Mouse (Mus musculus) spleen, postnatal 10 days (tissue): ENCODE measurements around the gene Alg1.

ENCODE experiments used
- DNase-seq, 2 experiments: peaks; one replicate each; pipeline ENCODE4 v3.0.0; 2021 to 2022; ENCODE audit warnings: low spot score in 2 of 2

Alg1 gene

DNA sequence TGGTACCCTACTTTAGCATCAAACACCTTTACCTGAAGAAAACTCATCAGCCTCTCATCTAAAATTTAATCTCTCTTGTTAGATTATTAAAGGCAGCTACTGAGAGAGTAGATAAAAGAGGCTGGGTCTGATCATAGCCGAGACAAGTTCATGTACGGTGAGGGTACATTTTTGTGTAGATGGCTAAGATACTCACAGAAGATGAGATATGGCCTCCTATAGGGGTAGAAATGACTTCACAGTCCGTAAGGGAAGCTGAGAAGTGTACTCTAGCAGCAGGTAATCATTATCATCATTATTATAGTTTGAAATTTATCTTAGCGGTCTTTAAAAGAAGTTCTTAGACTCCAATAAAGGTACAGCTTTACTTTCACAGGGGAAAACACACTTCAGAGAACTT lies 439 bp upstream of the Alg1 start:
- no peak for DNase-seq

DNA sequence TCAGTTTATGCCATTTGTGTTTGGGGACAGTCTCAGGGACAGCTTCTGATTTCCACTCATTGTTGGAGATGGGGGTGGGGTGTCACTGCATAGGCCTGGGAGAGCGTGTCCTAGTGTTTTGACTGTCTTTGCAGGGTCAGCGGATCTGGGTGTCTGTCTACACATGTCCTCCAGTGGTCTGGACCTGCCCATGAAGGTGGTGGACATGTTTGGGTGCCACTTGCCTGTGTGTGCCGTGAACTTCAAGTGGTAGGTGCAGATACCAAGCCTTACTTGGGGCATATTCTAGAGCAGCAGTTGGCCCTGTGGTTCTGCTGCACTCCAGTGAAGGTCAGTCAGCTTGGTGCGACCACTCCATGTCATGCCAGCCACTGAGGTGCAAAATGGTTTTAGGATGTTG lies 8.9 kb downstream of the Alg1 start:
- DNase-seq = no peak

DNA sequence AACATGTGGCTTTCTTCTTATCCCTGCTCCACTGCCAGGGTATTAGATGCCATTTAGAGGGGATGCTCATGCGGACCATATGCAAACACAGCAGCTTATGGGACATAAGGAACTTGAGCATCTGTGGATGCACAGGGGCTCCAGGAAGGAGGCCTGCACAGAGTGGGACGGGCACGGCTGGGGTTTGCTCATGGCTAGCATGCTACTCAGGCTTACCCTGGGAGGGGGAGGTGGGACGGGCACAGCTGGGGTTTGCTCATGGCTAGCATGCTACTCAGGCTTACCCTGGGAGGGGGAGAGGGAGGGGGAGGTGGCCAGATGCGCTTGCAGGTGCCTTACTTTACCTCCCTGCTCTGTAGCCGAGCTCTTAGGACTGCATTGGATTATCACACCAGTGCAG lies 9.5 kb downstream of the Alg1 start:
- no peak for DNase-seq

DNA sequence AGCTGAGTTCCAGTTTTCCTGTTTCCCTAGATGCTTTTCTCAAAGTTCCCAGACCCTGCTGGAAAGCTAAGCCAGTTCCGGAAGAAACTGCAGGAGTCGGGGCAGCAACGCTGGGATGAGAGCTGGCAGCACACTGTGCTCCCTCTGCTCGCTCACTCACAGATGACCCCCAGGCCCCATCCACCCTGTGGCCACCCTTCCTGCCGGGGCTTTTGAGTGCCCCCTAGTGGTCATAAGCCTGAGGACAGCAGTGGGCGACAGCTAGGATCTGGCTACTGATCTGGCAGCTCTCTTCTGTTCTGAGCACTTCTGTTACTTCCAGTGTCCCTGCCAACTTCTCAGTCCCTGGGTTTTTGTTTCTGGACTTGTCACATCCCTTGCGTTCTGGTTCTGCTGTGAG lies 11.0 kb downstream of the Alg1 start:
- peak in 1 of 2 experiments; percentile 71 for DNase-seq

DNA sequence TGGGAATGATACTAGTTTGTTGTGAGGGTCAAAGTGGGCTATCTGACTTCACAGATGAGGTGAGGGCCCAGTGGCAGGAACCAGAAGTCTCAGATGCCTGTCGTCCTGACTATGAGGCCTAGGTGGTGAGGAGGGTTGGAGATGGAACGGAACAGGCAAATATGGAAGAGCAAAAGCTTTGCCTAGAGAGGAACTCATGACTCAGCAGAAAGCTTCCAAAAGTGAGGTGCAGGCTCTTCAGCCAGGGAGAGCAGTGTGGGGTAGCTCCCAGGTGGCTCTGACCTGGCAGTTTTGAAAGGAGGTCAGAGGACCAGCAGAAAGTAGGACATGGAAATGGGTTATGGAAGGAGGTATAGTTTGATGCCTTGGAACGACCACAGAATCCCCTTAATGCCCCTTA lies 17.5 kb downstream of the Alg1 start:
- no peak for DNase-seq

DNA sequence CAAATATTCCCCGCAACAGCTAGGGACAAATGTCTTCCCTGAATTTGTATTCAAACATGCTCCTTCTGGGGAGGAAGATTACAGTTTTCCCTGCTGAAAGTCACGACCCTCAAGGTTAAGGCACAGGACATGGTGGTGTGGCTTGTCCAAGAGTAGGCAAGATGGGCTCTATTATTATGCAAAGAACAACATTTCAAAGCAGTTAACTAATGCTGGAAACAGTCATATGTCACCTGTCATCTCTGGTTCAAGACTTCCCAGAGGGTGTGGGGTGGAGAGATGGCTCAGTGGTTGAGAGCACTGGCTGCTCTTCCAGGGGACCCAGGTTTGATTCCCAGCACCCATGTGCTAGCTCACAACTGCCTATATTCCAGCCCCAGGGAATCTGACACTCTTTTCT lies 18.8 kb downstream of the Alg1 start:
- no peak for DNase-seq

DNA sequence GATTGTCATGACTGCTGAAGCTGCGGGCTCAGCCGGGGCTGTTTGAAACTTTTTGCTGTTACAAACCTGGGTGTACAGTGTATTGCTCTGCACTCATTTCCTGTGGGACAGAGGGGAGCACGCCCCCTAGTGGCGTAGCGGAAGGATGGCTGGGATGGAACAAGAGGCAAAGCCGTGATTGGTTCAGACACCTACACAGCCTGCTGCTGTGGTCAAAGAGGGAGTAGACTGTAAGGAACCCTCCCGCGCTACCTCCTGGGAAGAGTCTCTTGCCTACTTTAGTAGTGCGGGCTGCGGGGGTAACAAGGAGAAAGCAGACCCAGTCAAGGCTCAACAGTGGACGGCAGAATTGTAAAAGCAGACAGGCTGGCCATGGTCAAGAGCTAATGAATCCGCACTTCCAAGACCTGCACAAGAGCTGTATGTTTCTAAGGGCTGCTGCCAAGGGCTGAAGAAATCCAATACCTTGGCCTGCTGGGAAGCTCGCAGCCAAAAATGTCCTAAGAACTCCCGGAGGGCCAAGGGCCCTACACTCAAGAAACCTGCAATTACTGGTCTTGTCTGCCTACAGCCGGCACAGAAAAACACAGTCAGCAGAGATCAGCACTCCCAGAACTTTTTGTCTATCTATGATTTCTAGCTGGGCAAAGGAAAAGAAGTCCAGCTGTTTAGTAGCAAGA lies 21.1 kb downstream of the Alg1 start:
- DNase-seq = peak; percentile 64 to 85

DNA sequence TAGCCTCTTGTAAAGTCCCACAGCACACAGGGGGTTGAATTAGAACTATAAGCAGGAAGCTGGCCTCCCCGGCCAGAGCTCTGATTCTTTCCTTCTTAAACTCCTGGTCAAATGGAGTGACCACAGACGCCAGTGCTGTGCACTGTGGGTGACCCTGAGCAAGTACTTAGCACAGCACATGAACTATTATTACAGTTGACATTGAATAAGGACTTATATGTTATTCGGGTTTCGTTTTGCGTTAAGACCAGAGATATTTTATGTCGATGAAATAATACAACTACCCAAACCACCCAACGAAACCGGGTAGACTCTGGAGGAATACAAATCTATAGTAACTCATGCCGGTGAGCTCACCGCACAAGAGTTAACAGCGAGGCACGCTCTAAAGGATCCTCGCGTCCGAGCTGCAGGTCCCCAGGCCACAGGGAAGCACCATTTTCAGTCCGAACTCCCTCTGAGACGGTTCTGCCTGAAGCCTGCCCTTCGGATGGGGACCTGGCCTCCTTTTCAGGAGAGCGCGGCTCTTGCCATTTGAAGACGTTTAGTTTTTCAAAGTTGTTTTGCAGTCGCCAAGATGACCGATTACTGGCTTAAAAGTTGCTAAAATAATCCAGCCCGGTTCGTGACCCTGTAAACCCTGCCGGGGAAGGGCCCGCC lies 21.8 kb downstream of the Alg1 start:
- no peak for DNase-seq

DNA sequence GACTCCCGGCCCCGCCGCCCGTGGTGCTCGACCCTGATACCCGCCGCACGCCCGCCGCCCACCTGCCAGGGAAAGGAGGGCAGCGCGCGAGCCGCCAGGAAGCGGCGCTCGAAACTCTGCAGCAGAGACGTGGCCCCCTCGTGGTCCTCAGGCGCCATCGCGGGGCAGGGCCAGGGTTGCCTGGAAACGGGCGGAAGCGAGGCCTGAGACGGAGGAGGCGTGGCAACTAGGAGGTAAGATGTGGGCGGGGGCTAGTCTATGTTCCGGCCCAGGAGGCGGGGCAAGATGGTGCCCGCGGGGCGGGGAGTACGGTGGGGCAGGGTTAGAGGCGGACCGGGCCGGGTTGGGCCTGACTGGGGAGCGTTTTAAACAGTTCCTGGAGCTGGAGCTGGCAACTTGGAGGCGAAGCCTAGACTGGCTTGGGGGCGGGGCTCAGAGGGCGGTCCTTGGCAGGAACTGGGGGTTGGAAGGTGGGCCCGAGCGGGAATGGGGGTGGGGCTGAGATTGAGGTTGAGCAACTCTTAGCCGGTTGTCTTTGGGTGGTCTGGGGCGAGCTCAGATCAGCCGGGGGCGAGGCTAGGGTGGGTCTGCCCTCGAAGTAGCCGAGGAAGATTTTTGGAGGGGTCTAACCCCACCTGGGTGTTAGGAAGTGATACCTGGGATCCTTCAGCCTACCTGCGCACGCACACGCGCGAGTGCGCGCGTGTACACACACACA lies 22.5 kb downstream of the Alg1 start, which contains the start of gene Eef2kmt:
Eef2kmt (minus strand) TSS at position 205 of the 718 bp plus-strand sequence.
- DNase-seq = peak; percentile 90 to 98

DNA sequence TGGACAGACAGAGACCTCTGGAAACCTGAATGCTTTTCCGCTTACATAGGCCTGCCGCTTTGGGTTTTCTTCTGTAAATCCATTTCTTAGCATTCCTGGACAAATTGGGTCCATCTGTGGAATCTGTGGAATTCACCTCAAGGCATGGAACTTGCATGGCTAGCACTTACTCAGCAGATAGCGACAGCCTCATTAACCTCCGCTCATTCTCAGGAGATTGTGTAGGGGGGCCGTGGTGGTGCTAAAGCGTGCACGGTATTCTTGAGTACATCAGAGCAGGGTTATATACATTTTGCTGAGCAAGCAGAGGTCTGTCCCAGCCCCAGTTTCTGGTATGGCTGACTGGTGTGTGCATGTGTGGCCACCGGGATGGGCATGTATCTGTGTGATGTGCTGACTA lies 29.7 kb downstream of the Alg1 start:
- DNase-seq = no peak

DNA sequence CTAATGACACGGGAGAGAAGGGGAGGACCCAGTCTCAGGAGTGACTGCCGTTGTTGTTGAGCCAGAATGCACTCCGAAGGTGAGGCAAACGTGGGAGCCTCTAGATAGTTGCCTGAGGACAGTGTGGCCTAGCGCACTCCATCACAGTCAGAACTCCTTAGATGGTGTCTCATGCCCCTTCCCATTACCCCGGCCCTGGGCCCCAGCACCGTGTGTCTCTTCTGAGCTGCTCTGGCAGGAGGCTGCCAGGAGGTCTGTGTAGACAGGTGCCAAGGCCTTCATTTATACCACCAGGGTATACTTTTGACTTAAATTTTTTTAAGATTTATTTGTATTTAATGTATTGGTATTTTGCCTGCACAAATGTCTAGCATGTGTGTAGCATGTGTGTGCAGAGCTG lies 30.5 kb downstream of the Alg1 start:
- DNase-seq = no peak

DNA sequence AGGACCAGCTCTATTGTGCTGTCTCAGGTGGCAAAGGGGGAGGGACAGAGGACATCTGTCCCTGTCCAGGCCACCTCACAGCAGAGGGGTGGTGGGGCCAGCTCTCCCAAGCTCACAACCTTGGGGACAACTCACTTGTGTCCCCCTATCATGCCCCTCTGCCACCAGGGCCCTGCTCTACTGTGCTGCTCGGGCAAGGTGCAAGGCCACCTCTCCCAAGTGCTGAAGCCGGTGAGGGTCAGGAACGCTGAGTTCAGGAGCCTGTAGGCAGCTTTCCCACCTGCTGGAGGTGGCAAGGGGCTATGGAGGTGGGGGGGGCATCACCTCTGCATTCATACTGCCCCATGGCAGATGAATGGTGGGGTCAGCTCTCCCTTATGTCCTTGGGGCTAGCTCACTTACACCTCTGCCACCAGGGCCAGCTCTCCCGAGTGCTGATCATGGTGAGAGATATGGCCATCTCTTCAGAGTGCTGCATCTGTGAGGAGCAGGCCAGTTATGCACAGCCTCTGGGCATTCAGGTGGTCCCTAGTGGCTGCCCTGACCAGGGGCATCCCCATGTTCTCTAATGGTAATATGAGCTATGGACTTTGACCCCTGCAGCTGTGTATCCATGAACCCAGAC lies 38.1 kb downstream of the Alg1 start:
- no peak for DNase-seq

DNA sequence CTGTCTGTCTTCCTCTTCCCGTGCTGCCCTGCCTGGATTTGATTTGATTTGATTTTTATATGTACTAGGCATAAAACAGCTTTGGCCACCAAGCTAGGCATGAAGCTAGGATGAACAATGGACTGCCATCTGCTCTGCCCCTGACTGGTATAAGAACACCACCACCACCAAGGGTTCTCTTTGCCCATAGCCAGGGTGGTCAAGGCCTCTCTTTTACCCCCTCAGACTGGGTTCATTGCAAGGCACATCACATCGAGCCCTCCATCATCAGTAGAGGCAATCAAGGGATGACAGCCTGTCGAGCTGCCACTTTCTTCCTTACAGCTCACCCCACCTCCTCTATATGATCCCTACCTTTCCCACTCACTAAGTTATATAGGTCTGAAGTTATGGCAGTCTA lies 39.0 kb downstream of the Alg1 start:
- DNase-seq = no peak

DNA sequence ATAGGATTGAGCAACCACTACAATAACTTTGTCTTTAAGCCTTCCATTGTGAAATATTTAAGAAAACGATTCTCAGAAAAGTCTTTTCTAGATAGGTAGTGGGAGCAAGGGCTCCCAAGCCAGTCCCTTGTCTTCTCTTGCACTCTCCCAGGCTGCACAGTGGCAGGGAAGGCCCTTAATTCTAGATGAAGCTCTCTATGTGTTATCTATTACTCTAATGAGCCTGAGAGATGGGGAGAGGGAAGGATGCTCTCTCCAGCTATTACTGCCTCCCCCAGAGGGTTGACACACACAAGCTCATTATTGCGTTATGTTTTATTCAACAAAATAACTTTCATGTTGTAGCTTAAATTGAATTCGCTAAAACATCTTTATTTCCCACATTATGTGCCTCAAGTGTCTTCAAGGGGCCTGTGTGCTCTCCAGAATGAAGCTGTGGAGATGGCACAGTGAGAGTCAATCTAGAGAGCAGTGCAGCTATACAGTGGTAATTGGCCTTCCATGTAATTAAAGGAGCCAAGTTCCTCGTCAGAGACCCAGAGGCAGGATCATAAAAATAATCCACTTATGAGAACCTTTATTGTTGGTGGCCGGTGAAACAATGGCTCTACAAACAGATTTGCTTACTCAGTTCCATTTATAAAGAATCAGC lies 46.3 kb downstream of the Alg1 start:
- no peak for DNase-seq

DNA sequence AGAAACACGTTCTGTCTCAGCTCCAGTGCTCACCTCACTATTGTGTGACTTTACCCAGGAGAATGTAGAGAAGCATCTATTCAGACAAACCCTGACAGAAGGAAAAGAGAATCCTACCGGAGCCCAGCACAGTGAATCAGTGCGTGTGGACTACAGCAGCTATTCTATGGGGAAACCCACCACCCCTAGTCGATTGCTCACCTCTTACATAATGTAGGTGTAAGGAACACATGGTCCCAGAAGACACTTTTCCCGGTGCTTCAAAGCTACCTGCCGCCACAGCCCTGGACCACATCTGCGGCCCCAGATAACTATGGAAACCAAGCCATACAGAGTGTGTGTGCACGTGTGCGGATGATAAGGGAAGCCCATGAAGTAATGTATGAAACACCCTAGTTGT lies 49.3 kb downstream of the Alg1 start:
- no peak for DNase-seq

DNA sequence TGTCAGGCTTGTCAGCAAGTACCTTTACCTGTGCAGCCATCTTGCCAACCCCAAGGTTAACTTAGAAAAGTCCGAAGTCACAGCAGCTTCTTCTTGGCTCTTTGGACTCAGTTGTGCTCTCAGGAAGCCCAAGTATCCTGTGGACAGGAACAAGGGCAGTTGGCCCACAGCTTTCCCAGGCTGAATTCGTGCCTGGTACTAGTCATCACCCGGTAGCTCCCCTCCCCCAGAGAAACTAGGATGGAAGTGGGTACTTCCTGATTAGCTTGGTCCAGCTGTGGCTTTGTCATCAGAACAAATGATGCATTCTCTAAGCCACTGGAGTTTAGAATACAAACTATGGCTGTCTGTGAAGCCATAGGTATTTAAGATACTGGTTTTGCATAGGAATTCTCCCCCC lies 52.0 kb downstream of the Alg1 start:
- DNase-seq = no peak
